Mouse (Mus musculus): ENCODE measurements around the gene Rpl10-ps3. TPM values are rescaled to one million over a fixed set of nuclear protein-coding genes. Genes with fewer than 3 reads are reported as not detected.

Gene Rpl10-ps3
- 106 and 154 TPM in 2 replicates for polyA plus RNA-seq (2015; fragmentation: Nextera tagmentation; extraction: Ambion mirVana)

- Histone ChIP-seq H3K9ac (ENCODE audit: low read depth, low read length) (no peak within 1 kb of the TSS), H3K9me3 (ENCODE audit: control insufficient read depth, low read length) (no peaks in the 10 kb centered on the region), H3K4me2 (ENCODE audit: low read length) (no peak within 1 kb of the TSS), H3K36me3 (ENCODE audit: control insufficient read depth, insufficient read depth, low read length) (no peaks in the 10 kb centered on the region), H3K27ac (ENCODE audit: low read depth, low read length) (no peak within 1 kb of the TSS), H3K4me3 (ENCODE audit: low read length) (no peak within 1 kb of the TSS), H3K4me1 (ENCODE audit: control insufficient read depth, insufficient read depth, low read depth, low read length) (no peaks in the 10 kb centered on the region; the same call in 1 of the 2 replicates), H3K27me3 (replicated peaks; ENCODE audit: control insufficient read depth, insufficient read depth, low read length) (no peaks in the 10 kb centered on the region)
- 98% methylated on average over 11 of the region's 13 CpGs for WGBS
- no peak for ATAC-seq
Measured at GRCm38 (mm10) chr9:50344868-50345267, at the start of gene Rpl10-ps3. Gene Rpl10-ps3, minus strand, starts transcription at chr9:50344968.

GRCm38 (mm10) chr9:50375598-50375997 is 30.8 kb upstream of the Rpl10-ps3 start:
- 73% methylated on average over 6 of the region's 6 CpGs for WGBS
- Histone ChIP-seq H3K4me3 (ENCODE audit: low read length) (no peak overlapping the region), H3K4me1 (ENCODE audit: control insufficient read depth, insufficient read depth, low read depth, low read length) (peaks cover 3% of the 10 kb centered on the region; the same call in 1 of the 2 replicates), H3K9ac (ENCODE audit: low read depth, low read length) (no peak overlapping the region), H3K9me3 (ENCODE audit: control insufficient read depth, low read length) (no peaks in the 10 kb centered on the region), H3K27me3 (replicated peaks; ENCODE audit: control insufficient read depth, insufficient read depth, low read length) (no peaks in the 10 kb centered on the region), H3K27ac (ENCODE audit: low read depth, low read length) (no peak overlapping the region), H3K4me2 (ENCODE audit: low read length) (no peak overlapping the region), H3K36me3 (ENCODE audit: control insufficient read depth, insufficient read depth, low read length) (no peaks in the 10 kb centered on the region)
- ATAC-seq, result no peak

GRCm38 (mm10) chr9:50374666-50375065 is 29.9 kb upstream of the Rpl10-ps3 start:
- Histone ChIP-seq H3K4me3 (ENCODE audit: low read length) (no peak overlapping the region), H3K27me3 (replicated peaks; ENCODE audit: control insufficient read depth, insufficient read depth, low read length) (no peaks in the 10 kb centered on the region), H3K36me3 (ENCODE audit: control insufficient read depth, insufficient read depth, low read length) (no peaks in the 10 kb centered on the region), H3K9ac (ENCODE audit: low read depth, low read length) (no peak overlapping the region), H3K4me2 (ENCODE audit: low read length) (no peak overlapping the region), H3K27ac (ENCODE audit: low read depth, low read length) (no peak overlapping the region), H3K9me3 (ENCODE audit: control insufficient read depth, low read length) (no peaks in the 10 kb centered on the region), H3K4me1 (ENCODE audit: control insufficient read depth, insufficient read depth, low read depth, low read length) (peaks cover 3% of the 10 kb centered on the region; the same call in 1 of the 2 replicates)
- 79% methylated on average over 5 of the region's 5 CpGs for WGBS
- ATAC-seq, result no peak

DNA sequence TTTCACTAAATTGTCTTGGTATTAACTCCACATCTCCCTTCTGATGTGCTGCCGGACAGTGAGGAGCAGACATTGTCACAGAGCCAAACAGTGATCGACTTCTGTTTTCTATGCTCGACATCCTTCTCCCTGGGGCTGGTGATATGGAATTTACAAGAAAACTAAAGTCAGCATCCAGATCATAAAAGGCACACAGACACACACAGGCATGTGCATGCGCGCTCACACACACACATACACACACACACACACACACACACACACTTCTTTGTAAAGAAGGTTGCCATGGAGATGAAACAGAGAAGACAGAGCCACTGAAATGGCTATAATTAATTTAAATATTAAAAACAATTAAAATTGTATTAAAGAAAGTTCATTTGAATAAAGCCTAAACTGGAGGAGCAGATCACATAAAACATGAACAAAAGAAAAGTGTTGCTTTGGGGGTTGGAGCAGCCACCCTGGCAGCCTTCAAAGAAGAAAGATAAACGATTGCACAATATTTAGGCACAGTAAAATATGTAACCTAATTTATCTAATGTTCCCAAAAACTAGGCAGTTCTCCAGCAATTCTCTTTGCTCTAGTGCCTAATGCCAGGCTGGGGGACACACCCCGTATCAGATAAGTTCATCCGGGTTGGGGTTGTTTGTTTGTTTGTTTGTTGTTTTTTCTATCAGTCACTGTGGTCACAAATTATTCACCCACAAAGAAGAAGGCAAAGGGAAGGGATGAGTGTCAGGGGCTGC is 24.0 kb upstream of the Rpl10-ps3 start:
- WGBS, result 46% methylated on average over 8 of the region's 8 CpGs
- H3K9ac ChIP-seq (ENCODE audit: low read depth, low read length), result no peak overlapping the region
- ATAC-seq, result no peak

DNA sequence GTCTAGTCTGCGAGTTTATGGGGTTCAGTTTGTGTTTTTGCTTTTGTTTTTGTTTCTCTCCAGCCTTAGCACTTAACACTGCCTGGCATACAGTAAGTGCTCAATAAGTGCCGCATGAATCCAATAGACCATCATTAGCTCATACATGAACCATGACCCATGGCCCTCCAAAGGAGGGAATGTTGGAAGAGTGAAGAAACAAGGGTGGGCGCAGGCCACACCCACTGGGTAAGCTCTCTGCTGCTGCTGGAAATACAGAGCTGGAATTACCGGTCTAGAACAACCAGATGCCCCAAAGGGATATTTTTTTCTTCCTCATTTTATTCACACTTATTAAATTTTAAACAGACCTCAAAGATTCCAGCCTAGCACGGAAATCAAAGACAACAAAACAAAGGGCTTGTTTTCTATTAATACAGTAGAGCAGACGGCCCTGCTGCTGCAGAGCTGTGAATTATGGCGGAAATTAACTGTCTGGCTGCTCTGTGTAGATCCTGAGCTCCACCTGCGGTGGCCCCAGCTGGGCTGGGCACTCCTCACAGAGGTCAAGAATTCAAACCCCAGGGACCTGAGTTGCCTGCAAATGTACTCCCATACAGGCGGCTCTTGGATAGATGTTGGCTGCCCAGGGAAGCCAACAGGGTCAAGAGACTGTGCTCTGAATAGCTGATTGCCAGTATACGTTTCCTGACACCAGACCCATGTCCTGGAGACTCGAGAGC is 20.5 kb upstream of the Rpl10-ps3 start:
- Histone ChIP-seq H3K9me3 (ENCODE audit: control insufficient read depth, low read length) (no peaks in the 10 kb centered on the region), H3K4me1 (ENCODE audit: control insufficient read depth, insufficient read depth, low read depth, low read length) (peaks cover 4% of the 10 kb centered on the region), H3K4me2 (ENCODE audit: low read length) (no peak overlapping the region), H3K27me3 (replicated peaks; ENCODE audit: control insufficient read depth, insufficient read depth, low read length) (no peaks in the 10 kb centered on the region), H3K36me3 (ENCODE audit: control insufficient read depth, insufficient read depth, low read length) (no peaks in the 10 kb centered on the region), H3K27ac (ENCODE audit: low read depth, low read length) (0 out of 2 replicates have a peak overlapping the region, but pooled peaks have one; percentile 11), H3K4me3 (ENCODE audit: low read length) (no peak overlapping the region), H3K9ac (ENCODE audit: low read depth, low read length) (no peak overlapping the region)
- no peak for ATAC-seq
- 48% methylated on average over 11 of the region's 11 CpGs for WGBS

More for the DNA sequence above, 24.0 kb upstream of the Rpl10-ps3 start:
- Histone ChIP-seq H3K27me3 (replicated peaks; ENCODE audit: control insufficient read depth, insufficient read depth, low read length) (no peaks in the 10 kb centered on the region), H3K36me3 (ENCODE audit: control insufficient read depth, insufficient read depth, low read length) (no peaks in the 10 kb centered on the region), H3K4me3 (ENCODE audit: low read length) (no peak overlapping the region), H3K4me2 (ENCODE audit: low read length) (no peak overlapping the region), H3K27ac (ENCODE audit: low read depth, low read length) (no peak overlapping the region), H3K9me3 (ENCODE audit: control insufficient read depth, low read length) (no peaks in the 10 kb centered on the region), H3K4me1 (ENCODE audit: control insufficient read depth, insufficient read depth, low read depth, low read length) (peaks cover 4% of the 10 kb centered on the region)

DNA sequence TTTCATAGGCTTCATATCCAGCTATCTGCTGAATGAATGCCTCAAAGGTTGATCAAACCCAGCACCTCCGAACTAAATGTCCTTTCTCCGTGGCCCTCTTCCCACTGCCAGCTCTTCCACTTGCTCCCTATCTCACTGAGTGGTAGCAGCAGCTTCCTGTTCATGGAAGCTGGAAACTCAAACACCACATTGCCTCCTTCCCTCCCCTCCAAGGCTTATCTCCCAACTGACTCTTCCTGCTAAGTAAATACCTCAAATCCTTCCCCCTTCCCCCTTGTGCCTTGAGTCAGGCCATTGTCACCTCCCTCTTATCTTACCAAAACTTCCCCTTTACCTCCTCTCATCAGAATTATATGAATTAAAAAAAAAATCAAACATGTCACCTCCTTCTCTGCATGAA is 19.2 kb upstream of the Rpl10-ps3 start:
- WGBS, result 91% methylated on average over 2 of the region's 2 CpGs

GRCm38 (mm10) chr9:50363259-50363658 is 18.5 kb upstream of the Rpl10-ps3 start:
- Histone ChIP-seq H3K9me3 (ENCODE audit: control insufficient read depth, low read length) (no peaks in the 10 kb centered on the region), H3K36me3 (ENCODE audit: control insufficient read depth, insufficient read depth, low read length) (no peaks in the 10 kb centered on the region), H3K4me2 (ENCODE audit: low read length) (no peak overlapping the region), H3K4me1 (ENCODE audit: control insufficient read depth, insufficient read depth, low read depth, low read length) (peaks cover 1% of the 10 kb centered on the region), H3K27me3 (replicated peaks; ENCODE audit: control insufficient read depth, insufficient read depth, low read length) (no peaks in the 10 kb centered on the region), H3K4me3 (ENCODE audit: low read length) (no peak overlapping the region), H3K9ac (ENCODE audit: low read depth, low read length) (no peak overlapping the region), H3K27ac (ENCODE audit: low read depth, low read length) (no peak overlapping the region)
- WGBS, result 77% methylated on average over 5 of the region's 5 CpGs
- ATAC-seq, result no peak

More for the DNA sequence above, 19.2 kb upstream of the Rpl10-ps3 start:
- H3K27ac ChIP-seq (ENCODE audit: low read depth, low read length), result no peak overlapping the region
- H3K4me3 ChIP-seq (ENCODE audit: low read length), result no peak overlapping the region
- no peaks in the 10 kb centered on the region for H3K27me3 ChIP-seq (replicated peaks; ENCODE audit: control insufficient read depth, insufficient read depth, low read length)
- no peaks in the 10 kb centered on the region for H3K36me3 ChIP-seq (ENCODE audit: control insufficient read depth, insufficient read depth, low read length)
- ATAC-seq, result no peak
- no peaks in the 10 kb centered on the region for H3K9me3 ChIP-seq (ENCODE audit: control insufficient read depth, low read length)
- H3K9ac ChIP-seq (ENCODE audit: low read depth, low read length), result no peak overlapping the region
- H3K4me1 ChIP-seq (ENCODE audit: control insufficient read depth, insufficient read depth, low read depth, low read length), result peaks cover 4% of the 10 kb centered on the region
- no peak overlapping the region for H3K4me2 ChIP-seq (ENCODE audit: low read length)

DNA sequence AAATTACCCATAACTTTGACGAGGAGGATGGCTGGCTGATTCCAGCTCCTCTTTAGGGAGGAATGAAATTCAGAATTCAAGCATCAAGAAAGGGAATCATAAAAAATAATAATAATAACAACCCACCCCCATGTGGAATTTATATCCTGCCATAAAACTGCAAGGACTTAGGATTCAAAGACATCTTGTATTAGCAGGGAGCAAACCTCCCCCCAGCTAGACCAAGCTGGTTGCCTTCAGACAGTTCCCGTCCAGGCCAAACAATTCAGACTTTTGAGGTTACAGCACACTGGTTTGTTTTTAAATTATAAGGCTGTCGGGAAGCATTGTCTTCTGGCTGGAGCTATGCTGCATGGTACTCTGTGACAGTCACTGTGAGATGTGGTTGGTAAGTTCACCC is 17.8 kb upstream of the Rpl10-ps3 start:
- Histone ChIP-seq H3K36me3 (ENCODE audit: control insufficient read depth, insufficient read depth, low read length) (no peaks in the 10 kb centered on the region), H3K4me1 (ENCODE audit: control insufficient read depth, insufficient read depth, low read depth, low read length) (no peaks in the 10 kb centered on the region; the same call in 1 of the 2 replicates), H3K9me3 (ENCODE audit: control insufficient read depth, low read length) (no peaks in the 10 kb centered on the region), H3K4me2 (ENCODE audit: low read length) (no peak overlapping the region), H3K4me3 (ENCODE audit: low read length) (no peak overlapping the region), H3K9ac (ENCODE audit: low read depth, low read length) (no peak overlapping the region), H3K27ac (ENCODE audit: low read depth, low read length) (no peak overlapping the region), H3K27me3 (replicated peaks; ENCODE audit: control insufficient read depth, insufficient read depth, low read length) (no peaks in the 10 kb centered on the region)
- 49% methylated on average over 3 of the region's 3 CpGs for WGBS
- no peak for ATAC-seq

DNA sequence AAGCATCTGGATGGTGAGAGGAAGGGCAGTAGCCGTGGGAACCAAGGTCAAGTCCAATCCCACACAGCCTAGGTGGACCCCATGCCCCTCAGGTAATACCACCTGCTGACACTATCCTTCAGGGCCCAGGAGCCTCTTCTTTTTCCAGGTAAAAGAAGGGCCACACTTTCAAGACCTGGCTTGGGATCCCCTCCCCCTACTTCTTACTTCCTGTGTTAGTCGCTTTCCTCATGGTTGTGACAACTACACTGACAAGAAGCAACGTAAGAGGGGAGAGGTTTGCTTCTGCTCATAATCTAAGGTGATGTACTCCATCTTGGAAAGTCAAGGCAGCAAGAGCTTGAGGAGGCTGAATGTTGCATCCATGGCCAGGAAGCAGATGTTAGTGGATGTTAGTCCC is 15.6 kb upstream of the Rpl10-ps3 start:
- Histone ChIP-seq H3K4me1 (ENCODE audit: control insufficient read depth, insufficient read depth, low read depth, low read length) (no peaks in the 10 kb centered on the region; the same call in 1 of the 2 replicates), H3K9me3 (ENCODE audit: control insufficient read depth, low read length) (no peaks in the 10 kb centered on the region), H3K27ac (ENCODE audit: low read depth, low read length) (no peak overlapping the region), H3K9ac (ENCODE audit: low read depth, low read length) (no peak overlapping the region), H3K27me3 (replicated peaks; ENCODE audit: control insufficient read depth, insufficient read depth, low read length) (no peaks in the 10 kb centered on the region), H3K36me3 (ENCODE audit: control insufficient read depth, insufficient read depth, low read length) (no peaks in the 10 kb centered on the region), H3K4me3 (ENCODE audit: low read length) (no peak overlapping the region), H3K4me2 (ENCODE audit: low read length) (no peak overlapping the region)
- no peak for ATAC-seq
- 81% methylated on average over 3 of the region's 3 CpGs for WGBS
